Mouse (Mus musculus) brown adipose tissue, adult 24 weeks (tissue): ENCODE results near the gene Cmss1. TPM values are rescaled to one million over a fixed set of nuclear protein-coding genes. Genes with fewer than 3 reads are reported as not detected.

ENCODE experiments used
- H3K27ac ChIP-seq: fragments of 200-500 bp; replicated peaks from 2 replicates; pipeline ENCODE4 v1.5.1; 2012; ENCODE audit warnings: low read depth, mild to moderate bottlenecking, low read length
- H3K4me1 ChIP-seq: fragments of 200-500 bp; 2 replicates; pipeline ENCODE4 v1.6.1; 2012; ENCODE audit warnings: low read length, mixed read lengths; ENCODE audit not compliant: control insufficient read depth, insufficient read depth, insufficient read length
- H3K4me3 ChIP-seq: fragments of 200-500 bp; 2 replicates; pipeline ENCODE4 v1.5.1; 2012; ENCODE audit warnings: low read depth, mild to moderate bottlenecking, low read length, moderate library complexity; ENCODE audit not compliant: insufficient read depth
- polyA plus RNA-seq: library from polyadenylated mRNA; stranded (reverse); fragments of >200 nt; gene quantifications from 2 replicates; pipeline ENCODE4 v1.2.4, GENCODE M21; 2012; ENCODE audit not compliant: missing spikeins, insufficient read depth, insufficient read length

The Cmss1 gene
- polyA plus RNA-seq, 1 experiment = 10.9 TPM

DNA sequence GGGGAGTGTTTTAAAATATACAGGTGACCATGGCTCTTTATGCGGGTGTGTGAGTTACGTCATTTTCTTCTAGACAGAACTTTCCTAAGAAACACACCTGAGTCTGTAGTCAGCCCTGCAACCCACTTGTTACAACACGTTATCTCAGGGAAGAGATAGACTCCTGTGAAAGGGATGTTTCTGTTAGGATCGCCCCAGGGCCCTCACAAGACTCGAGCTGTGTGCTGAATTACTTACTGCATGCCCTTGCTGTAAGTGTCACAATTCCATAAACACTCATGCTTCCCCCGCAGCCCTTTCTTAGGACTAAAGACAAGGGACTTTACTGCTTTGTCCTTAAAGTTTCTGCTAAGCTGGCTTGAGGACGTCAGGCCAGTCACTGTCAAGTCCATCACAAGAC lies 274.4 kb downstream of the Cmss1 start:
- Histone ChIP-seq H3K27ac (no peak overlapping the region), H3K4me1 (peaks cover 5% of the 10 kb centered on the region; the same call in 1 of the 2 replicates), H3K4me3 (no peak overlapping the region)

- Histone ChIP-seq H3K4me1 (peaks cover 8% of the 10 kb centered on the region; the same call in 1 of the 2 replicates), H3K27ac (0 out of 2 replicates have a peak overlapping the region, but pooled peaks have one; percentile 29), H3K4me3 (no peak overlapping the region)
Measured at GRCm38 (mm10) chr16:57330111-57330510, 276.6 kb downstream of the Cmss1 start.

- peaks cover 8% of the 10 kb centered on the region; the same call in 1 of the 2 replicates for H3K4me1 ChIP-seq
- H3K4me3 ChIP-seq = no peak overlapping the region
- peak overlapping the region; percentile 58 for H3K27ac ChIP-seq
Measured at GRCm38 (mm10) chr16:57329028-57329427, 277.6 kb downstream of the Cmss1 start.

- no peak overlapping the region for H3K4me3 ChIP-seq
- H3K4me1 ChIP-seq = peaks cover 8% of the 10 kb centered on the region; the same call in 1 of the 2 replicates
- peak overlapping the region; percentile 53 for H3K27ac ChIP-seq
Measured at GRCm38 (mm10) chr16:57326996-57327395, 279.7 kb downstream of the Cmss1 start.

DNA sequence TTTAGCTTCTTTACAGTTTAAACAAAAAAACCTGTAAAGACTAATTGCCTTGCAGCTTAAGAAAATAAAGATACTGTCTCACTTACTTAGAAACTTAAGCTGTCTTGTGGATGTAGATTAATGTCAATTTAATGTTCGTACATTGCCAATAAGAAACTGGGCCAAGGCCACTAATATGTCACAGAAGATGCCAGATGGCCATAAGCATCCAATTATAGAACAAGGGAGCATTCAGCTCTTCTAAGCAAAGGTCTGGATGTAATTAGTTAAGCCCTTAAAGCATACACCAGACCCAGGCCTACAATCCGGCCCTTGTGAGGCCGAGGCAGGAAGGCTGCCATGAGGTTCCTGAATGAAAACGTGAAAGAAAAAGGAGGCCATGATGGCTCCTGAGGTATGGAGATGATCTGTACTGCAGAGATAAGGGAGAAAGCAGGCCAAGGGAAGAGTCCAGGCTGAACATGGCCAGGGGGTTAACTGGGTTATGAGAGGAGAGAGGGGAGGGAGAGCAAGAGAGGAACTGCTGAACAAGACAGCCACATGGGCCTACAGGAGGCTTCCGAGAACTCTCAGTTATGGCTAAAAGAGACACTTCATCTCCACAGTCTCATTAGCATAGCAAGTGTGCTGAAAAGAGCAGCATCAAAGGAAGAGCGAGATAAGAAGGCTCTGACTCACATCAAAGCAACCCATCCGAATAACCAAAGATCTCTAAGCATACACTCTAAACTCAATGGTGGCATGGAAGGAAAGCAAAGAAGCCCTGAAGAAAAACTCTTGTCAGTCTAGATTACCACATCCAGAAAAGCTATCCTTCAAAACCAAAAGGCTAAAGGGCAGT lies 287.2 kb downstream of the Cmss1 start:
- Histone ChIP-seq H3K27ac (no peak overlapping the region), H3K4me3 (no peak overlapping the region), H3K4me1 (peaks cover 14% of the 10 kb centered on the region)

- Histone ChIP-seq H3K27ac (no peak overlapping the region), H3K4me3 (no peak overlapping the region), H3K4me1 (peaks cover 14% of the 10 kb centered on the region)
Measured at GRCm38 (mm10) chr16:57318637-57319125, 288.0 kb downstream of the Cmss1 start.

DNA sequence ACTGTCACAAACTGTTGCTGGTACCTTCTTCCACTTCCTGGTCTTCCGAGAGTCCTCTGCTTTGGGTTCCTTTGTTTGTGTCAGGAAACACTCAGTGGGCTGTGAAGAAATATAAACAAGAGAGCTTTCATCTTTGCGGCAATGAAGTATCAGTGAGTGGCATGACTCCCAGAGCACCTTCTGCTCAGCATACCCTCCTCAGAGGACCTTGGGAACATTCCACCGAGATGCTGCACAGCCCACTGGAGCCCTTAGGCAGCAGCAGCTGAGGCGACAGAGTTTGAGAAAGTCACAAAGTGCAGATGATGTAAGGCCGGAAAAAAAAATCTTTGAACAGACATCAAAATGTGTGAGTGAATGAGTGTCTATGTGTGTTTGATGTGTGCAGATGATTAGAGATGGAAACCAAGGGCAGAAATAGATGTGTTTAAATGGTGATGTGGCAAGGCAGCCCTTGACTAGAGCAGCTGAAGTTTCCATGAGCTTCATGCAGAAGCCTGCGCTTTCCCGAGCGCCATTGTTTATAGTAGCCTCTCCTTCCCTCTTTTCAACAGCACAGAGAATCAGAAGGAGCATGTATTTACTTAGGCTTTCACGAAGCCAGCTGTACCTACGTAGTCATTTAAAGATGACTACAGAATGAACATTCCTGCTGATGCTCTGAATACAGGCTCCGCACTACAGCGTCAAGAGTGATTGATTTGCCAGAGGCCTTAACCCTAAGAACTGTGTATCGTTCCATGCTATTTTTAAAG lies 288.6 kb downstream of the Cmss1 start:
- Histone ChIP-seq H3K27ac (no peak overlapping the region), H3K4me3 (no peak overlapping the region), H3K4me1 (peaks cover 14% of the 10 kb centered on the region)

- H3K4me1 ChIP-seq = peaks cover 14% of the 10 kb centered on the region
- no peak overlapping the region for H3K27ac ChIP-seq
- H3K4me3 ChIP-seq = no peak overlapping the region
Measured at GRCm38 (mm10) chr16:57317127-57317526, 289.5 kb downstream of the Cmss1 start.

GRCm38 (mm10) chr16:57315026-57315425 lies 291.6 kb downstream of the Cmss1 start:
- Histone ChIP-seq H3K27ac (no peak overlapping the region), H3K4me3 (no peak overlapping the region), H3K4me1 (peaks cover 14% of the 10 kb centered on the region)

GRCm38 (mm10) chr16:57314236-57314635 lies 292.4 kb downstream of the Cmss1 start:
- Histone ChIP-seq H3K27ac (no peak overlapping the region), H3K4me1 (peaks cover 14% of the 10 kb centered on the region)

GRCm38 (mm10) chr16:57313487-57313886 lies 293.2 kb downstream of the Cmss1 start:
- no peak overlapping the region for H3K4me3 ChIP-seq
- H3K27ac ChIP-seq = no peak overlapping the region
- H3K4me1 ChIP-seq = peaks cover 14% of the 10 kb centered on the region

More at GRCm38 (mm10) chr16:57314236-57314635, 292.4 kb downstream of the Cmss1 start:
- H3K4me3 ChIP-seq = no peak overlapping the region

GRCm38 (mm10) chr16:57312130-57312529 lies 294.5 kb downstream of the Cmss1 start:
- Histone ChIP-seq H3K4me1 (peaks cover 3% of the 10 kb centered on the region), H3K4me3 (no peak overlapping the region), H3K27ac (no peak overlapping the region)

DNA sequence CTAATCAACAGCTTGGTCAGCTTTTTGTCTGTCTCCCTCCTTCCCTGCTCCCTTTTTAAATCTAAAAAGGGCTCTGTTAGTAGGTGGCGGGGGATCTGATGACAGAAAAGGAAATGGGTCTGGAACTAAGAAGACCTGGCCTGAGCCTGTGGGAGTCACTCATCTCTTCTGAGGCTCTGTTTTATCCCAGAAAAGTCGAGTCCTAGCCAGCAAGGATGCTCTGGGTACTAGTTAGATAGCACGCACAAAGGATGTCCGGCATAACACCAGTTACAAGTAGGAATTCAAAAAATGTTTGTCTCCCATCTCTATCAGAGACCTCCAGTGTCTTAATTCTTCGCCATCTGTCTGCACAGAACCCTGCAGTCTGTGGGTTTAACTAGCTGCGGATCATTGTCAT lies 301.2 kb downstream of the Cmss1 start:
- Histone ChIP-seq H3K4me3 (no peak overlapping the region), H3K27ac (no peak overlapping the region), H3K4me1 (no peaks in the 10 kb centered on the region)

- Histone ChIP-seq H3K27ac (no peak overlapping the region), H3K4me3 (no peak overlapping the region), H3K4me1 (no peaks in the 10 kb centered on the region)
Measured at GRCm38 (mm10) chr16:57303716-57304115, 302.9 kb downstream of the Cmss1 start.
